Mouse (Mus musculus): ENCODE measurements around the gene Rnf38.

- TF ChIP-seq TAL1 (IDR thresholded peaks at IDR 0.05; ENCODE audit: low read length) (no peak), GATA1 (IDR thresholded peaks at IDR 0.05; ENCODE audit: low read length) (no peak)
Observed at GRCm38 (mm10) chr4:44108297-44108696, 125.3 kb downstream of the Rnf38 start.
